Mouse (Mus musculus): ENCODE results near the gene Mc1r. TPM values are rescaled to one million over a fixed set of nuclear protein-coding genes. Genes with fewer than 3 reads are reported as not detected.

Mc1r gene
- total and polyA plus RNA-seq, 3 experiments: 0.04 TPM; not detected in 2

- TF ChIP-seq NELFE (IDR thresholded peaks at IDR 0.05; ENCODE audit: low read depth, low read length) (peak; percentile 93), CHD1 (IDR thresholded peaks at IDR 0.05; ENCODE audit: low read depth, low read length) (no peak), MAX (IDR thresholded peaks at IDR 0.05; ENCODE audit: low read length) (no peak)
Measured at GRCm38 (mm10) chr8:123373403-123374238, 33.3 kb upstream of the Mc1r start, which contains the start of gene Tcf25 (continued).

- dilution Hi-C loops (cut with MboI; ENCODE audit: extremely low pct_ligation_motif_present, extremely low pct_unique_long_range_greater_than_20kb, low sequenced_read_pairs): no loop called here
Measured at GRCm38 (mm10) chr8:123374239-123374578, 32.7 kb upstream of the Mc1r start.

GRCm38 (mm10) chr8:123375701-123376100, 31.2 kb upstream of the Mc1r start:
- Histone ChIP-seq H3K27me3 (replicated peaks) (no peaks in the 10 kb centered on the region), H3K79me2 (replicated peaks; ENCODE audit: control insufficient read depth, extremely low read depth, insufficient read depth, poor library complexity, severe bottlenecking) (peaks cover 48% of the 10 kb centered on the region), H3K4me2 (ENCODE audit: insufficient read depth, low read depth, poor library complexity, severe bottlenecking) (no peak overlapping the region), H3K27ac (ENCODE audit: insufficient read depth, low read depth) (no peak overlapping the region), H3K9ac (ENCODE audit: insufficient read depth, low read depth) (no peak overlapping the region), H3K4me3 (replicated peaks in 1 of 3; ENCODE audit: low read depth in 2 of 3, low read length in 2 of 3, poor library complexity in 1 of 3) (no peak overlapping the region), H3K4me1 (ENCODE audit: control insufficient read depth in 1 of 2, insufficient read depth in 2 of 2) (peaks cover 7 to 30% of the 10 kb centered on the region in 2 experiments; a peak in 3 of 4 replicates), H3K9me3 (replicated peaks; ENCODE audit: low read length) (no peaks in the 10 kb centered on the region), H3K36me3 (replicated peaks in 1 of 2; ENCODE audit: control insufficient read depth in 1 of 2, insufficient read depth in 1 of 2, low read length in 1 of 2) (peaks cover 26 to 42% of the 10 kb centered on the region in 2 experiments)
- DNase-seq (ENCODE audit: extremely low read depth): no peak
- no peak for TF ChIP-seq JUND (conservative IDR thresholded peaks at IDR 0.05; ENCODE audit: low read depth, low read length)
- TF ChIP-seq CHD2 (IDR thresholded peaks at IDR 0.05; ENCODE audit: low read length): no peak
- TF ChIP-seq MYC (IDR thresholded peaks at IDR 0.05; ENCODE audit: low read depth, low read length): no peak
- TF ChIP-seq POLR2A (IDR thresholded peaks at IDR 0.05; ENCODE audit: low read depth, low read length): no peak
- no peak for TF ChIP-seq ELF1 (IDR thresholded peaks at IDR 0.05; ENCODE audit: low read depth, low read length)
- no peak for TF ChIP-seq KAT2A (IDR thresholded peaks at IDR 0.05; ENCODE audit: insufficient replicate concordance, low read length)
- no peak for TF ChIP-seq GABPA (IDR thresholded peaks at IDR 0.05; ENCODE audit: insufficient replicate concordance, low read depth, low read length)
- TF ChIP-seq IRF4 (IDR thresholded peaks at IDR 0.05; ENCODE audit: low read depth, low read length): no peak
- no peak for TF ChIP-seq HCFC1 (IDR thresholded peaks at IDR 0.05; ENCODE audit: low read depth, low read length)
- no peak for TF ChIP-seq E2F4 (IDR thresholded peaks at IDR 0.05; ENCODE audit: insufficient replicate concordance, low read depth, low read length)
- dilution Hi-C loops (cut with MboI; ENCODE audit: extremely low pct_ligation_motif_present, extremely low pct_unique_long_range_greater_than_20kb, low sequenced_read_pairs): no loop called here
- in situ Hi-C loops (cut with MboI; ENCODE audit: low pct_ligation_motif_present, low pct_unique_long_range_greater_than_20kb, low sequenced_read_pairs): no loop called here

More at GRCm38 (mm10) chr8:123374239-123374578, 32.7 kb upstream of the Mc1r start:
- Histone ChIP-seq H3K36me3 (replicated peaks in 1 of 2; ENCODE audit: control insufficient read depth in 1 of 2, insufficient read depth in 1 of 2, low read length in 1 of 2) (peaks cover 16 to 29% of the 10 kb centered on the region in 2 experiments), H3K79me2 (replicated peaks; ENCODE audit: control insufficient read depth, extremely low read depth, insufficient read depth, poor library complexity, severe bottlenecking) (peaks cover 33% of the 10 kb centered on the region), H3K9me3 (replicated peaks; ENCODE audit: low read length) (no peaks in the 10 kb centered on the region), H3K27me3 (replicated peaks) (no peaks in the 10 kb centered on the region), H3K9ac (ENCODE audit: insufficient read depth, low read depth) (peak overlapping the region; percentile 97), H3K4me1 (ENCODE audit: control insufficient read depth in 1 of 2, insufficient read depth in 2 of 2) (peaks cover 7 to 30% of the 10 kb centered on the region in 2 experiments; a peak in 3 of 4 replicates), H3K27ac (ENCODE audit: insufficient read depth, low read depth) (peak overlapping the region; percentile 83), H3K4me3 (replicated peaks in 1 of 3; ENCODE audit: low read depth in 2 of 3, low read length in 2 of 3, poor library complexity in 1 of 3) (peak overlapping the region; percentile 86 to 95 (median 94)), H3K4me2 (ENCODE audit: insufficient read depth, low read depth, poor library complexity, severe bottlenecking) (peak overlapping the region; percentile 72)
- in situ Hi-C loops (cut with MboI; ENCODE audit: low pct_ligation_motif_present, low pct_unique_long_range_greater_than_20kb, low sequenced_read_pairs): no loop called here
- DNase-seq (ENCODE audit: extremely low read depth): peak; percentile 91
- TF ChIP-seq JUN (IDR thresholded peaks at IDR 0.05; ENCODE audit: insufficient read depth, low read depth, low read length): no peak
- peak; percentile 32; the same call in 1 of the 2 replicates for TF ChIP-seq GABPA (IDR thresholded peaks at IDR 0.05; ENCODE audit: insufficient replicate concordance, low read depth, low read length)
- TF ChIP-seq ZC3H11A (IDR thresholded peaks at IDR 0.05; ENCODE audit: low read depth, low read length): no peak
- peak; percentile 76 for TF ChIP-seq CHD2 (IDR thresholded peaks at IDR 0.05; ENCODE audit: low read length)
- no peak for TF ChIP-seq UBTF (IDR thresholded peaks at IDR 0.05; ENCODE audit: low read depth, low read length)
- TF ChIP-seq BHLHE40 (IDR thresholded peaks at IDR 0.05; ENCODE audit: low read depth, low read length): no peak
- no peak for TF ChIP-seq MAFK (IDR thresholded peaks at IDR 0.05; ENCODE audit: insufficient replicate concordance, low read length)
- TF ChIP-seq ELF1 (IDR thresholded peaks at IDR 0.05; ENCODE audit: low read depth, low read length): no peak
- no peak for TF ChIP-seq E2F4 (IDR thresholded peaks at IDR 0.05; ENCODE audit: insufficient replicate concordance, low read depth, low read length)
- TF ChIP-seq KAT2A (IDR thresholded peaks at IDR 0.05; ENCODE audit: insufficient replicate concordance, low read length): 0 out of 2 replicates have a peak, but pooled peaks have one; percentile 31
- TF ChIP-seq MEF2A (IDR thresholded peaks at IDR 0.05; ENCODE audit: borderline replicate concordance, low read depth, low read length): 0 out of 2 replicates have a peak, but pooled peaks have one; percentile 31
- no peak for TF ChIP-seq USF1 (IDR thresholded peaks at IDR 0.05; ENCODE audit: low read depth, low read length)
- TF ChIP-seq MXI1 (IDR thresholded peaks at IDR 0.05; ENCODE audit: low read depth, low read length): no peak
- no peak; the same call in none of the 2 replicates for TF ChIP-seq SIN3A (IDR thresholded peaks at IDR 0.05; ENCODE audit: low read length)
- no peak for TF ChIP-seq JUND (conservative IDR thresholded peaks at IDR 0.05; ENCODE audit: low read depth, low read length)
- no peak for TF ChIP-seq IRF4 (IDR thresholded peaks at IDR 0.05; ENCODE audit: low read depth, low read length)
- no peak for TF ChIP-seq SMC3 (IDR thresholded peaks at IDR 0.05; ENCODE audit: low read depth, low read length)
- peak; percentile 19; the same call in 1 of the 2 replicates for TF ChIP-seq MAZ (IDR thresholded peaks at IDR 0.05; ENCODE audit: low read depth, low read length)
- TF ChIP-seq POLR2A (IDR thresholded peaks at IDR 0.05; ENCODE audit: low read depth, low read length): no peak
- no peak for TF ChIP-seq TCF12 (IDR thresholded peaks at IDR 0.05; ENCODE audit: low read depth, low read length)
- no peak; the same call in 1 of the 2 replicates for TF ChIP-seq NRF1 (IDR thresholded peaks at IDR 0.05; ENCODE audit: low read depth, low read length)
- no peak for TF ChIP-seq POLR2AphosphoS2 (IDR thresholded peaks at IDR 0.05; ENCODE audit: low read depth, low read length)
- no peak for TF ChIP-seq RAD21 (IDR thresholded peaks at IDR 0.05; ENCODE audit: low read depth, low read length)
- no peak for TF ChIP-seq USF2 (conservative IDR thresholded peaks at IDR 0.05; ENCODE audit: low read depth, low read length)
- TF ChIP-seq TBP (conservative IDR thresholded peaks at IDR 0.05; ENCODE audit: low read depth, low read length): no peak
- TF ChIP-seq NELFE (IDR thresholded peaks at IDR 0.05; ENCODE audit: low read depth, low read length): no peak
- TF ChIP-seq MYC (IDR thresholded peaks at IDR 0.05; ENCODE audit: low read depth, low read length): no peak
- TF ChIP-seq MAX (IDR thresholded peaks at IDR 0.05; ENCODE audit: low read length): no peak
- TF ChIP-seq ZNF384 (IDR thresholded peaks at IDR 0.05; ENCODE audit: low read depth, low read length): no peak
- no peak; the same call in 1 of the 2 replicates for TF ChIP-seq HCFC1 (IDR thresholded peaks at IDR 0.05; ENCODE audit: low read depth, low read length)
- TF ChIP-seq ZKSCAN1 (IDR thresholded peaks at IDR 0.05; ENCODE audit: borderline replicate concordance, low read depth, low read length): no peak
- no peak for TF ChIP-seq CTCF (conservative IDR thresholded peaks at IDR 0.05 in 1 of 2, IDR thresholded peaks at IDR 0.05 in 1 of 2; ENCODE audit: low read depth in 2 of 2, low read length in 2 of 2)
- TF ChIP-seq RCOR1 (conservative IDR thresholded peaks at IDR 0.05; ENCODE audit: low read depth, low read length): no peak
